Mouse (Mus musculus) embryonic facial prominence, embryonic 15.5 days (tissue): ENCODE data around the gene 4930558K02Rik. TPM values are rescaled to one million over a fixed set of nuclear protein-coding genes. Genes with fewer than 3 reads are reported as not detected.

Experiments
- ATAC-seq: fragments of 200-750 bp; cut with Nextera tagmentation; 2 replicates; pipeline ENCODE4 v1.8.0; 2017; ENCODE audit warnings: low read depth, moderate TSS enrichment; ENCODE audit not compliant: insufficient number of reproducible peaks, low FRiP score, low TSS enrichment
- H3K27ac ChIP-seq: fragments of 300-500 bp; sonication (generic); replicated peaks from 2 replicates; pipeline ENCODE4 v1.5.1; 2015; ENCODE audit warnings: mild to moderate bottlenecking, inconsistent platforms
- H3K27me3 ChIP-seq: fragments of 300-500 bp; sonication (generic); 2 replicates; pipeline ENCODE4 v1.6.1; 2015; ENCODE audit warnings: inconsistent platforms
- H3K36me3 ChIP-seq: fragments of 300-500 bp; sonication (generic); 2 replicates; pipeline ENCODE4 v1.6.1; 2015; ENCODE audit warnings: mild to moderate bottlenecking, inconsistent platforms
- H3K4me1 ChIP-seq: fragments of 300-500 bp; sonication (generic); 2 replicates; pipeline ENCODE4 v1.6.1; 2015; ENCODE audit warnings: inconsistent platforms
- H3K4me2 ChIP-seq: fragments of 300-500 bp; sonication (generic); replicated peaks from 2 replicates; pipeline ENCODE4 v1.6.1; 2015; ENCODE audit warnings: mild to moderate bottlenecking, inconsistent platforms
- H3K4me3 ChIP-seq: fragments of 300-500 bp; sonication (generic); replicated peaks from 2 replicates; pipeline ENCODE4 v1.5.1; 2015; ENCODE audit warnings: mild to moderate bottlenecking, inconsistent platforms
- H3K9ac ChIP-seq: fragments of 300-500 bp; sonication (generic); 2 replicates; pipeline ENCODE4 v1.6.1; 2015; ENCODE audit warnings: inconsistent platforms
- H3K9me3 ChIP-seq: fragments of 300-500 bp; sonication (generic); replicated peaks from 2 replicates; pipeline ENCODE4 v1.6.1; 2016; ENCODE audit warnings: inconsistent platforms
- WGBS: fragments of 180-500 bp; shearing (Covaris S2); methylation state at CpG from one replicate; pipeline ENCODE4 v1.1.7; 2015; 5-methylcytosine and 5-hydroxymethylcytosine counted together
- polyA plus RNA-seq: library from polyadenylated mRNA; unstranded; fragments of >200 nt; fragmentation: Nextera tagmentation; extraction: Ambion mirVana; gene quantifications from 2 replicates; pipeline ENCODE4 v1.2.1, GENCODE M21; 2015

The 4930558K02Rik gene
- polyA plus RNA-seq, 1 experiment from 2014 or later = not detected

GRCm38 (mm10) chr1:161894126-161894525 lies 85.3 kb downstream of the 4930558K02Rik start:
- ATAC-seq = no peak
- Histone ChIP-seq H3K27ac (no peak overlapping the region), H3K9ac (no peak overlapping the region), H3K27me3 (no peaks in the 10 kb centered on the region), H3K4me1 (no peaks in the 10 kb centered on the region), H3K4me3 (no peak overlapping the region), H3K4me2 (no peak overlapping the region), H3K36me3 (no peaks in the 10 kb centered on the region), H3K9me3 (no peaks in the 10 kb centered on the region)
- WGBS = 59% methylated on average over 2 of the region's 2 CpGs

Other genes with a start within 250 kb of the 4930558K02Rik start
- gene Fasl, start 191.1 kb downstream of the 4930558K02Rik start, polyA plus RNA-seq = not detected in 2 replicates
- 18.0 and 22.1 TPM in 2 replicates for gene Suco, start 103.0 kb downstream of the 4930558K02Rik start, polyA plus RNA-seq
- 42.4 and 49.7 TPM in 2 replicates for gene Pigc, start 10.4 kb downstream of the 4930558K02Rik start, polyA plus RNA-seq